Mouse (Mus musculus) E14TG2a.4 (cell line): ENCODE measurements at regions not wholly inside any gene's neighbourhood (a gene's known extent, or its start where the extent isn't known, plus 50 kb on each side); places are given as distances from the start of the nearest gene placed in this dataset.

Source experiments
- CTCF ChIP-seq: conservative IDR thresholded peaks from 2 replicates; pipeline ENCODE4 v1.5.1; 2014; ENCODE audit warnings: low read length
- NANOG ChIP-seq: IDR thresholded peaks from 2 replicates; pipeline ENCODE4 v1.6.1; 2014; ENCODE audit warnings: borderline replicate concordance, low read length, mixed read lengths

- TF ChIP-seq CTCF (no peak), NANOG (no peak)
Observed at GRCm38 (mm10) chr11:114400701-114401100, 267.6 kb upstream of the Rpl38 start.
